Mouse (Mus musculus): ENCODE data around the gene B830017H08Rik. TPM values are rescaled to one million over a fixed set of nuclear protein-coding genes. Genes with fewer than 3 reads are reported as not detected.

B830017H08Rik gene
- polyA plus RNA-seq, 1 experiment from 2014 or later = 3.9 TPM

- Histone ChIP-seq H3K4me2 (ENCODE audit: low read length) (no peak overlapping the region), H3K36me3 (ENCODE audit: control insufficient read depth, insufficient read depth, low read length) (no peaks in the 10 kb centered on the region), H3K27me3 (replicated peaks; ENCODE audit: control insufficient read depth, insufficient read depth, low read length) (peaks cover 11% of the 10 kb centered on the region; the same call in 1 of the 2 replicates), H3K4me1 (ENCODE audit: control insufficient read depth, insufficient read depth, low read depth, low read length) (no peaks in the 10 kb centered on the region), H3K4me3 (ENCODE audit: low read length) (no peak overlapping the region), H3K9ac (ENCODE audit: low read depth, low read length) (no peak overlapping the region), H3K9me3 (ENCODE audit: control insufficient read depth, low read length) (no peaks in the 10 kb centered on the region), H3K27ac (ENCODE audit: low read depth, low read length) (no peak overlapping the region)
- no peak for ATAC-seq
- 67% methylated on average over 2 of the region's 2 CpGs for WGBS
Observed at GRCm38 (mm10) chr16:17826500-17826899, 6.4 kb upstream of the B830017H08Rik start.

- H3K9ac ChIP-seq (ENCODE audit: low read depth, low read length) = no peak overlapping the region
- ATAC-seq = no peak
- no peak overlapping the region for H3K27ac ChIP-seq (ENCODE audit: low read depth, low read length)
- no peak overlapping the region for H3K4me2 ChIP-seq (ENCODE audit: low read length)
- no peak overlapping the region for H3K4me3 ChIP-seq (ENCODE audit: low read length)
- peaks cover 17% of the 10 kb centered on the region; the same call in 1 of the 2 replicates for H3K27me3 ChIP-seq (replicated peaks; ENCODE audit: control insufficient read depth, insufficient read depth, low read length)
- WGBS = 90% methylated on average over 2 of the region's 2 CpGs
- peaks cover 11% of the 10 kb centered on the region for H3K4me1 ChIP-seq (ENCODE audit: control insufficient read depth, insufficient read depth, low read depth, low read length)
- H3K9me3 ChIP-seq (ENCODE audit: control insufficient read depth, low read length) = no peaks in the 10 kb centered on the region
- H3K36me3 ChIP-seq (ENCODE audit: control insufficient read depth, insufficient read depth, low read length) = no peaks in the 10 kb centered on the region
Observed at GRCm38 (mm10) chr16:17828229-17828628, 4.7 kb upstream of the B830017H08Rik start.

GRCm38 (mm10) chr16:17828867-17829266 is 4.1 kb upstream of the B830017H08Rik start:
- H3K9ac ChIP-seq (ENCODE audit: low read depth, low read length) = no peak overlapping the region
- WGBS = 67% methylated on average over 3 of the region's 3 CpGs
- no peak for ATAC-seq

GRCm38 (mm10) chr16:17830385-17831178 is 2.3 kb upstream of the B830017H08Rik start:
- Histone ChIP-seq H3K9me3 (ENCODE audit: control insufficient read depth, low read length) (no peaks in the 10 kb centered on the region), H3K4me1 (ENCODE audit: control insufficient read depth, insufficient read depth, low read depth, low read length) (peaks cover 26% of the 10 kb centered on the region), H3K36me3 (ENCODE audit: control insufficient read depth, insufficient read depth, low read length) (no peaks in the 10 kb centered on the region), H3K4me2 (ENCODE audit: low read length) (no peak overlapping the region), H3K27ac (ENCODE audit: low read depth, low read length) (no peak overlapping the region), H3K9ac (ENCODE audit: low read depth, low read length) (no peak overlapping the region), H3K4me3 (ENCODE audit: low read length) (no peak overlapping the region), H3K27me3 (replicated peaks; ENCODE audit: control insufficient read depth, insufficient read depth, low read length) (peaks cover 17% of the 10 kb centered on the region; the same call in 1 of the 2 replicates)
- ATAC-seq = no peak
- WGBS = 64% methylated on average over 10 of the region's 10 CpGs

More at GRCm38 (mm10) chr16:17828867-17829266, 4.1 kb upstream of the B830017H08Rik start:
- Histone ChIP-seq H3K36me3 (ENCODE audit: control insufficient read depth, insufficient read depth, low read length) (no peaks in the 10 kb centered on the region), H3K27ac (ENCODE audit: low read depth, low read length) (no peak overlapping the region), H3K27me3 (replicated peaks; ENCODE audit: control insufficient read depth, insufficient read depth, low read length) (peaks cover 17% of the 10 kb centered on the region; the same call in 1 of the 2 replicates), H3K4me3 (ENCODE audit: low read length) (no peak overlapping the region), H3K9me3 (ENCODE audit: control insufficient read depth, low read length) (no peaks in the 10 kb centered on the region), H3K4me1 (ENCODE audit: control insufficient read depth, insufficient read depth, low read depth, low read length) (peaks cover 12% of the 10 kb centered on the region), H3K4me2 (ENCODE audit: low read length) (no peak overlapping the region)

- peak overlapping the region; percentile 17; the same call in 1 of the 2 replicates for H3K9ac ChIP-seq (ENCODE audit: low read depth, low read length)
- H3K4me1 ChIP-seq (ENCODE audit: control insufficient read depth, insufficient read depth, low read depth, low read length) = peaks cover 26% of the 10 kb centered on the region
- 12% methylated on average over 11 of the region's 11 CpGs for WGBS
- no peaks in the 10 kb centered on the region for H3K9me3 ChIP-seq (ENCODE audit: control insufficient read depth, low read length)
- H3K27ac ChIP-seq (ENCODE audit: low read depth, low read length) = no peak overlapping the region
- no peaks in the 10 kb centered on the region for H3K36me3 ChIP-seq (ENCODE audit: control insufficient read depth, insufficient read depth, low read length)
- H3K27me3 ChIP-seq (replicated peaks; ENCODE audit: control insufficient read depth, insufficient read depth, low read length) = peaks cover 17% of the 10 kb centered on the region; the same call in 1 of the 2 replicates
- no peak overlapping the region for H3K4me2 ChIP-seq (ENCODE audit: low read length)
- ATAC-seq = no peak
- H3K4me3 ChIP-seq (ENCODE audit: low read length) = no peak overlapping the region
Observed at GRCm38 (mm10) chr16:17831781-17832180, 1.1 kb upstream of the B830017H08Rik start.

- Histone ChIP-seq H3K4me2 (ENCODE audit: low read length) (peak overlapping the region; percentile 95), H3K36me3 (ENCODE audit: control insufficient read depth, insufficient read depth, low read length) (no peaks in the 10 kb centered on the region), H3K4me1 (ENCODE audit: control insufficient read depth, insufficient read depth, low read depth, low read length) (peaks cover 26% of the 10 kb centered on the region), H3K4me3 (ENCODE audit: low read length) (peak overlapping the region; percentile 72), H3K9ac (ENCODE audit: low read depth, low read length) (peak overlapping the region; percentile 95), H3K9me3 (ENCODE audit: control insufficient read depth, low read length) (no peaks in the 10 kb centered on the region), H3K27ac (ENCODE audit: low read depth, low read length) (peak overlapping the region; percentile 95), H3K27me3 (replicated peaks; ENCODE audit: control insufficient read depth, insufficient read depth, low read length) (peaks cover 20% of the 10 kb centered on the region; the same call in 1 of the 2 replicates)
- 2% methylated on average over 21 of the region's 37 CpGs for WGBS
- ATAC-seq = peak; percentile 74
Observed at GRCm38 (mm10) chr16:17833321-17833680, 380 bp downstream of the B830017H08Rik start.

- ATAC-seq = peak; percentile 74
- under 1% methylated on average over 56 of the region's 103 CpGs for WGBS
- H3K27me3 ChIP-seq (replicated peaks; ENCODE audit: control insufficient read depth, insufficient read depth, low read length) = peaks cover 20% of the 10 kb centered on the region; the same call in 1 of the 2 replicates
Observed at GRCm38 (mm10) chr16:17833681-17834399, 919 bp downstream of the B830017H08Rik start.

GRCm38 (mm10) chr16:17834543-17834942 is 1.6 kb downstream of the B830017H08Rik start:
- Histone ChIP-seq H3K4me3 (ENCODE audit: low read length) (peak overlapping the region; percentile 72), H3K9ac (ENCODE audit: low read depth, low read length) (peak overlapping the region; percentile 95), H3K27ac (ENCODE audit: low read depth, low read length) (peak overlapping the region; percentile 95), H3K27me3 (replicated peaks; ENCODE audit: control insufficient read depth, insufficient read depth, low read length) (peaks cover 20% of the 10 kb centered on the region; the same call in 1 of the 2 replicates), H3K36me3 (ENCODE audit: control insufficient read depth, insufficient read depth, low read length) (0 out of 2 replicates have a peak, but pooled peaks cover 3% of the 10 kb centered on the region), H3K4me2 (ENCODE audit: low read length) (peak overlapping the region; percentile 95), H3K9me3 (ENCODE audit: control insufficient read depth, low read length) (no peaks in the 10 kb centered on the region), H3K4me1 (ENCODE audit: control insufficient read depth, insufficient read depth, low read depth, low read length) (peaks cover 26% of the 10 kb centered on the region)
- peak; percentile 19; the same call in 1 of the 2 replicates for ATAC-seq
- WGBS = 44% methylated on average over 7 of the region's 7 CpGs

More at GRCm38 (mm10) chr16:17833681-17834399, 919 bp downstream of the B830017H08Rik start:
- Histone ChIP-seq H3K4me2 (ENCODE audit: low read length) (peak overlapping the region; percentile 95), H3K27ac (ENCODE audit: low read depth, low read length) (peak overlapping the region; percentile 95), H3K9me3 (ENCODE audit: control insufficient read depth, low read length) (no peaks in the 10 kb centered on the region), H3K4me3 (ENCODE audit: low read length) (peak overlapping the region; percentile 72), H3K36me3 (ENCODE audit: control insufficient read depth, insufficient read depth, low read length) (0 out of 2 replicates have a peak, but pooled peaks cover 3% of the 10 kb centered on the region), H3K4me1 (ENCODE audit: control insufficient read depth, insufficient read depth, low read depth, low read length) (peaks cover 26% of the 10 kb centered on the region), H3K9ac (ENCODE audit: low read depth, low read length) (peak overlapping the region; percentile 95)

Data from hindbrain, embryonic 16.5 days (tissue).